Mouse (Mus musculus) urinary bladder, postnatal 10 days (tissue): ENCODE data around the gene Nagk.
"Not testable (repeated sequence)": the region's sequence is repeated elsewhere in the genome, so short reads cannot be mapped to it uniquely, and the experiment has no call there.

Experiments used
- DNase-seq: peaks from one replicate; pipeline ENCODE4 v3.0.0; 2022; ENCODE audit warnings: low spot score

Gene Nagk

GRCm38 (mm10) chr6:83794760-83795296 lies at the start of gene Nagk:
Gene Nagk, plus strand, starts transcription at chr6:83794982.
- DNase-seq: peak; percentile 81

GRCm38 (mm10) chr6:83745466-83745865 lies 49.3 kb upstream of the Nagk start:
- no peak for DNase-seq

GRCm38 (mm10) chr6:83749286-83749685 lies 45.5 kb upstream of the Nagk start:
- DNase-seq: no peak

GRCm38 (mm10) chr6:83750171-83750684 lies 44.6 kb upstream of the Nagk start:
- DNase-seq: no peak

- no peak for DNase-seq
These were observed 38.7 kb upstream of the Nagk start for GRCm38 (mm10) chr6:83756051-83756450.

- DNase-seq: no peak
These were observed 32.4 kb upstream of the Nagk start, which contains the start of gene Ankrd53 for GRCm38 (mm10) chr6:83762344-83762743. Gene Ankrd53, plus strand, starts transcription at chr6:83762644.

GRCm38 (mm10) chr6:83762880-83763431 lies 31.8 kb upstream of the Nagk start:
- DNase-seq: no peak

GRCm38 (mm10) chr6:83766982-83767381 lies 27.8 kb upstream of the Nagk start:
- DNase-seq: no peak

GRCm38 (mm10) chr6:83768485-83768884 lies 26.3 kb upstream of the Nagk start:
- no peak for DNase-seq

GRCm38 (mm10) chr6:83774126-83774525 lies 20.7 kb upstream of the Nagk start:
- DNase-seq: no peak

- DNase-seq: no peak
These were observed 19.8 kb upstream of the Nagk start for GRCm38 (mm10) chr6:83774781-83775563.

GRCm38 (mm10) chr6:83775638-83776293 lies 19.0 kb upstream of the Nagk start, which contains the start of gene Tex261:
Gene Tex261, minus strand, starts transcription at chr6:83775813.
- DNase-seq: peak; percentile 56

GRCm38 (mm10) chr6:83778306-83778705 lies 16.5 kb upstream of the Nagk start:
- no peak for DNase-seq

- DNase-seq: no peak
These were observed 15.8 kb upstream of the Nagk start for GRCm38 (mm10) chr6:83779026-83779425.

GRCm38 (mm10) chr6:83786426-83786825 lies 8.4 kb upstream of the Nagk start:
- DNase-seq: no peak

- DNase-seq: no peak
These were observed 6.2 kb upstream of the Nagk start for GRCm38 (mm10) chr6:83788554-83788953.

GRCm38 (mm10) chr6:83790533-83790932 lies 4.2 kb upstream of the Nagk start:
- DNase-seq: not testable (repeated sequence)

GRCm38 (mm10) chr6:83791251-83791890 lies 3.4 kb upstream of the Nagk start:
- DNase-seq: no peak

- no peak for DNase-seq
These were observed 714 bp downstream of the Nagk start for GRCm38 (mm10) chr6:83795492-83795900.

- DNase-seq: no peak
These were observed 1.9 kb downstream of the Nagk start for GRCm38 (mm10) chr6:83796686-83797085.

GRCm38 (mm10) chr6:83802033-83802432 lies 7.3 kb downstream of the Nagk start:
- no peak for DNase-seq

- no peak for DNase-seq
These were observed 8.1 kb downstream of the Nagk start for GRCm38 (mm10) chr6:83802846-83803245.
